Mouse (Mus musculus) hindbrain, embryonic 16.5 days (tissue): ENCODE measurements around the gene Ap5z1. TPM values are rescaled to one million over a fixed set of nuclear protein-coding genes. Genes with fewer than 3 reads are reported as not detected.

ENCODE experiments used
- ATAC-seq: fragments of 200-750 bp; cut with Nextera tagmentation; 2 replicates; pipeline ENCODE4 v1.8.0; 2017; ENCODE audit warnings: moderate TSS enrichment, moderate library complexity
- H3K27ac ChIP-seq: fragments of 300-500 bp; sonication (generic); 2 replicates; pipeline ENCODE4 v1.5.1; 2014; ENCODE audit warnings: low read depth, mild to moderate bottlenecking, control low read depth, low read length, moderate library complexity
- H3K27me3 ChIP-seq: fragments of 300-500 bp; sonication (generic); replicated peaks from 2 replicates; pipeline ENCODE4 v1.6.1; 2014; ENCODE audit warnings: low read length; ENCODE audit not compliant: control insufficient read depth, insufficient read depth
- H3K36me3 ChIP-seq: fragments of 300-500 bp; sonication (generic); 2 replicates; pipeline ENCODE4 v1.6.1; 2014; ENCODE audit warnings: mild to moderate bottlenecking, low read length, moderate library complexity, mixed read lengths; ENCODE audit not compliant: control insufficient read depth, insufficient read depth
- H3K4me1 ChIP-seq: fragments of 300-500 bp; sonication (generic); 2 replicates; pipeline ENCODE4 v1.6.1; 2014; ENCODE audit warnings: low read depth, low read length; ENCODE audit not compliant: control insufficient read depth, insufficient read depth
- H3K4me2 ChIP-seq: fragments of 300-500 bp; sonication (generic); 2 replicates; pipeline ENCODE4 v1.6.1; 2014; ENCODE audit warnings: mild to moderate bottlenecking, low read length, control low read depth, moderate library complexity
- H3K4me3 ChIP-seq: fragments of 300-500 bp; sonication (generic); 2 replicates; pipeline ENCODE4 v1.5.1; 2014; ENCODE audit warnings: mild to moderate bottlenecking, low read length, control low read depth, moderate library complexity
- H3K9ac ChIP-seq: fragments of 300-500 bp; sonication (generic); 2 replicates; pipeline ENCODE4 v1.6.1; 2014; ENCODE audit warnings: low read depth, mild to moderate bottlenecking, control low read depth, low read length, moderate library complexity
- H3K9me3 ChIP-seq: fragments of 300-500 bp; sonication (generic); 2 replicates; pipeline ENCODE4 v1.6.1; 2014; ENCODE audit warnings: mild to moderate bottlenecking, low read length, moderate library complexity; ENCODE audit not compliant: control insufficient read depth
- WGBS: fragments of 180-500 bp; shearing (Covaris S2); extraction: QIAGEN DNeasy Blood & Tissue Kit; methylation state at CpG from one replicate; pipeline ENCODE4 v1.1.7; 2014; 5-methylcytosine and 5-hydroxymethylcytosine counted together
- polyA plus RNA-seq: library from polyadenylated mRNA; unstranded; fragments of >200 nt; fragmentation: Nextera tagmentation; extraction: Ambion mirVana; gene quantifications from 2 replicates; pipeline ENCODE4 v1.2.1, GENCODE M21; 2015

Gene Ap5z1
- polyA plus RNA-seq, 1 experiment from 2014 or later: 12.3 TPM

DNA sequence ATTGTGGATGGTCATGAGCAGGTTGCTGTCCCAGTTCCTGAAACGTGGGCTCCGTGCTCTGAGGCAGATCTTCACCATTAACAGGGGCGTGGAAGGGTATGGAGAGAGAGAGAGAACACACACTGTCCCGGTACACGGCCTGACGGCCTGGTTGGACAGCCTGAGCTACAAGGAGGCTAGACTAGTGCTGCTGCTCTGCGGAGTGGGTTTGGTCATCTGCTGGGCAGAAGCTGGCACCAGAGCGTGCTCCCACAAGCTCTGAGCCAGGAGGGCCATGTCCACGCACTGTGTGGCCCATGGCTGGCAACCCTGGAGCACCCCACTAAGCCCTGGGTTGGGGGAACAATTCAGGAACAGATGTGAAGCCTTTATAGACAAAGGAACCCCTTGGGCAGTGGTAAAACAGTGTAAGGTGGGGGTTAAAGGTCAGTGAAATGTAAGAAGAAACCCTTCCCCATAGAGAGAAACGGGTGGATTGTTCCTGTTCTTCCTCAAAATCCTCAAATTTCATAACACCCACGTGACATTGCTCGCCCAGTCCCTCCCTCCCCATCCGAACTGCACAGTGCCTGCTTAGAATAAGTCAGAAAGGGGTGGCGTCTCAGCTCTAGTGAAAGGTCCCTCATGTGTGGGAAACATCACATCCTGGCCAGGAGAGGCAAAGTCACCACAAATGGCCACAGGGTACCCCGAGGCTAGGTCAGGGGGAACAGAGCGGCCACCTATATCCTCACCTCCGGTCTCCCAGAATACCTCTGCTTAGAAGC, 4.8 kb upstream of the Ap5z1 start:
- no peak overlapping the region for H3K4me2 ChIP-seq
- no peaks in the 10 kb centered on the region for H3K9me3 ChIP-seq
- WGBS: 90% methylated on average over 17 of the region's 17 CpGs
- no peak for ATAC-seq
- H3K36me3 ChIP-seq: peaks cover 29% of the 10 kb centered on the region
- H3K9ac ChIP-seq: no peak overlapping the region
- H3K27me3 ChIP-seq: no peaks in the 10 kb centered on the region
- peaks cover 6% of the 10 kb centered on the region for H3K4me1 ChIP-seq
- H3K27ac ChIP-seq: 0 out of 2 replicates have a peak overlapping the region, but pooled peaks have one; percentile 44
- no peak overlapping the region for H3K4me3 ChIP-seq

DNA sequence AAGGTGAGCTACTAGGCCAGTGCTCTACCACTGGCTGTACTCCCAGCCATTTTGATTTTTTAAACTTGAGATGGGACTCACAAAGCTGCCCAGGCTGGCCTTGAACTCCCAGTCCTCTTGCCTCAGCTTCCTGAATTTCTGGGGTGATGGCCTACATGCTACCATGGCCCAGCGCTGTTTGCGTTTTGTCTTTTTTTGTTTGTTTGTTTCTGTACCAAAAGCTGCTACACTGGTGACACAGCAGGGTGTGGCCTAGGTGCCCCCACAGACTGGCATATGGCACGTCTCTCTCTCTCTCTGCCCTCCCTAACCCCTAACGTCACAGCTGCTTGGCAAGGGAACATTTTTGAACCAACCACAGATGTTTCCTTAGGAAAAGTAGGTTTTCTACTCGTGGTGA, 3.9 kb upstream of the Ap5z1 start:
- Histone ChIP-seq H3K4me2 (no peak overlapping the region), H3K9me3 (no peaks in the 10 kb centered on the region), H3K27me3 (no peaks in the 10 kb centered on the region), H3K36me3 (peaks cover 24% of the 10 kb centered on the region), H3K4me1 (peaks cover 12% of the 10 kb centered on the region), H3K9ac (no peak overlapping the region), H3K4me3 (no peak overlapping the region), H3K27ac (no peak overlapping the region)
- WGBS: 65% methylated on average over 5 of the region's 5 CpGs
- no peak for ATAC-seq

DNA sequence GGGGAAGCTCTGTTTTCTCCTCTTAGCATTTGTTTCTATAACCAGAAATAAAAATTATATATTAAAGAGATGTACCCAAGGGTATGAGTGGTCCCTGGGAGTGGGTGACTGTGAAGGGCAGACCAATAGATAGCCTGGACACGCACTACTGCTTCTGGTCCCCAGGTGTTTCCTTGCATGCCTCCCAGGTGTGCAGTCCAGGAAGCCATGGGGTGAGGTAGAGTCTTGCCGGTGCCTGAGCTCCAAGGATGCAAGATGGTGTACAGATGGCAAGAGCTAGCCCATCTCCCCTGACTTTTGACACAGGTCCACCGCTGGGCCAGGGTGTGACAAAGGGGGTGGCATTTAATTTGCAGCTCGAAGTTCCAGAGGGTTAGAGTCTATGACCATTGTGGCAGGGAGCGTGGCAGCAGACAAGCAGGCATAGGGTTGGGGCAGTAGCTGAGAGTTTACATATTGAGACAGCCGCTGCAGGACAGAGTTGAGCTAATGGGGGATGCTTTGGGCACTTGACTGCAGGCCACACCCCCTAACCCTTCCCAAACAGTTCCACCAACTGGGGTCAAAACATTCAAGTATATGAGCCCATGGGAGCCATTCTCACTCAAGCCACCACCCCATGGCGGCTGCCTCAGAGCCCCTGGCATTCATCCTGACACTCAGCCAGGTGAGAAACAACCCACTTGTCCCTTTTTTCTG, 1.7 kb upstream of the Ap5z1 start:
- Histone ChIP-seq H3K4me2 (no peak overlapping the region), H3K9ac (no peak overlapping the region), H3K27me3 (no peaks in the 10 kb centered on the region), H3K4me3 (no peak overlapping the region), H3K9me3 (no peaks in the 10 kb centered on the region), H3K4me1 (peaks cover 14% of the 10 kb centered on the region), H3K27ac (no peak overlapping the region), H3K36me3 (peaks cover 11% of the 10 kb centered on the region)
- ATAC-seq: no peak
- WGBS: 97% methylated on average over 7 of the region's 7 CpGs

DNA sequence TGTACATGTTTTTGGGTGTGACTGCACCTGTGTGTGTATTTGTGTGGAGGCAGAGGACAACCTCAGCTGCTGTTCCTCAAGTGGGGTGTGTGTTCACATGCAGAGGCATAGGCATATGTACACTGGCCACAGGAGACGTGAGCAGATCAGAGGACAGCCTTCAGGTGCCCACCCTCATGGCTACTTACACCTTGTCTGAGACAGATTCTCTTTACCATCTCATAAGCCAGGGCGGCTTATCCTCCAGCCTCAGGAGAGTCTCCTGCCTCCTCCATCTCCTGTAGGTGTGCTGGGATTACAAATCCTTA, 1.1 kb upstream of the Ap5z1 start:
- H3K27ac ChIP-seq: no peak overlapping the region
- no peak overlapping the region for H3K9ac ChIP-seq
- H3K4me1 ChIP-seq: peaks cover 14% of the 10 kb centered on the region
- no peak overlapping the region for H3K4me3 ChIP-seq
- no peak overlapping the region for H3K4me2 ChIP-seq
- no peaks in the 10 kb centered on the region for H3K27me3 ChIP-seq
- H3K9me3 ChIP-seq: no peaks in the 10 kb centered on the region
- 89% methylated on average over 2 of the region's 2 CpGs for WGBS
- H3K36me3 ChIP-seq: peaks cover 9% of the 10 kb centered on the region
- no peak for ATAC-seq

DNA sequence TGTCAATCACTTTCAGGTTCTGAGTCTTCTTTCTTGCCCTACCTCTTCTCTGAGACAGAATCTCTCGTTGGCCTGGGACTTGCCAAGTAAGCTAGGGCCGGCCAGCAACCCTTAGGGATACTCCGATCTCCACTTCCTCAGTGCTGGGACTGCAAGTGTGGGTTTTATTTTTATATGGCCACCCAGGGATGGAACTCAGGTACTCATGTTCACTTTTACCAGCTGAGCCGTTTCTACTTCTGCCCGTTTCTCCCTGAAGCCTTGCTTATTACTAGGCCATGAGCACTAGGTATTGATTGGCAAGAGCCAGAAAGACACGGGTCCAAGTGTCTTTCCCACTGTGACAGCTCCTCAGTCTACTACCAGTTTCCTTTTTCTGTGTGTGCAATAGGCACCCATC, 733 bp upstream of the Ap5z1 start:
- H3K9me3 ChIP-seq: no peaks in the 10 kb centered on the region
- H3K36me3 ChIP-seq: peaks cover 10% of the 10 kb centered on the region
- peak overlapping the region; percentile 90 for H3K27ac ChIP-seq
- ATAC-seq: no peak
- 85% methylated on average over 6 of the region's 6 CpGs for WGBS
- no peaks in the 10 kb centered on the region for H3K27me3 ChIP-seq
- peaks cover 14% of the 10 kb centered on the region for H3K4me1 ChIP-seq
- H3K4me2 ChIP-seq: peak overlapping the region; percentile 92
- H3K4me3 ChIP-seq: peak overlapping the region; percentile 85
- H3K9ac ChIP-seq: peak overlapping the region; percentile 70; the same call in 1 of the 2 replicates

DNA sequence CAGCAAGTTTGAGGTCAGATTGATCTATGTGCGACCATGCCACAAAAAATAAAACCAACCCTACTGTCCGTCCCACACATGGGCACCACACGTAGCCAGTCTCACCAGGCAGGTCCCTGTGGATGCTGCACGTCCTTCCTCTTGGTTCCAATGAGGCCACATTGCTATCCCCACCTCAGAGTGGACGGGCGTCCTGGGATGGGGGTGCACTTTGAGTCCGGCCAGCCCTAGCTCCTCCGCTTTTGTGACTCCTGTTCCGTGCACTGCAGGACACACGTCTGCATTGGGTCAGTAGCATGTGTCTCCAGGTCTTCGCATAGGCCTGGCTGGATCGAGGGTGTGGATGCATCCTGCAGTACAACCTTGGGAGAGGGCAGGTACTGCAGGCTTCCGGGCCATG, 4.6 kb downstream of the Ap5z1 start:
- no peak for ATAC-seq
- no peak overlapping the region for H3K4me3 ChIP-seq
- no peaks in the 10 kb centered on the region for H3K27me3 ChIP-seq
- no peak overlapping the region for H3K27ac ChIP-seq
- H3K9me3 ChIP-seq: no peaks in the 10 kb centered on the region
- peaks cover 11% of the 10 kb centered on the region for H3K36me3 ChIP-seq
- no peak overlapping the region for H3K4me2 ChIP-seq
- H3K9ac ChIP-seq: no peak overlapping the region
- 94% methylated on average over 13 of the region's 13 CpGs for WGBS
- peaks cover 9% of the 10 kb centered on the region for H3K4me1 ChIP-seq

DNA sequence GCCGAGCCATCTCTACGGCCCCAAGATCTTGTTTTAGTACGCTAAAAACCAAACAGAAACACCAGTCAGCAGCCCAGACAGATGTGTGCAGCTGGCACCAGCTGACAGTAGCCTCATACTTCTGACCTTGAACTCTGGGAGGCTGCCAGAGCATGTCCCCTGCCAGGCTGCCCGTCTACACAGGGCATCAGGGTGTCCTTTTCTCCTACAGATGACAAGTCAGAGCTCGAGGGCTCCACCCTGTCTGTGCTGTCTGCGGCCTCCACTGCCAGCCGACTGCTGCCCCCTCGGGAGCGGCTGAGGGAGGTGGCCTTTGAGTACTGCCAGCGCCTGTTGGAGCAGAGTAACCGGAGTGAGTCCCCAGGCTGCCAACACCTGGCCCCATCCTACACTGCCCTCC, 6.1 kb downstream of the Ap5z1 start:
- Histone ChIP-seq H3K27ac (no peak overlapping the region), H3K36me3 (peaks cover 11% of the 10 kb centered on the region), H3K4me2 (no peak overlapping the region), H3K9ac (no peak overlapping the region), H3K4me3 (no peak overlapping the region), H3K27me3 (no peaks in the 10 kb centered on the region), H3K4me1 (peaks cover 6% of the 10 kb centered on the region), H3K9me3 (no peaks in the 10 kb centered on the region)
- no peak for ATAC-seq
- 92% methylated on average over 11 of the region's 11 CpGs for WGBS

DNA sequence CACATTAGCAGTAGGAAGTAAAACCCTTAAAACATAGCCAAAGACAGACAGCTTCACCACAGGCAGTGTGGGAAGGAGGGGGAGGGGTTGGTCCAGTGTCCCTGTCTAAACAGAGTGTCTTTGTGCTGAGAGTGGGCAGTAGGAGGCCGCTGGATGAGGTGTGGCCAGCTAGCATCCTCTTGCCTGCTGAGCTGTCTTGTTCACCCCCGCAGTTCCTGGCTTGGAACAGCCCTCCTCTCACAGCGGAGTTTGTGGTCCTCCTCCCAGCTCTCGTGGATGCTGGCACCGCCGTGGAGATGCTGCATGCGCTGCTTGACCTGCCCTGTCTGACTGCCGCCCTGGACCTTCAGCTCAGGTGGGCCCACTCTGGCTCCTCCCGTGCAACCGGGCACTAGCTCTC, 10.0 kb downstream of the Ap5z1 start:
- Histone ChIP-seq H3K9ac (no peak overlapping the region), H3K9me3 (no peaks in the 10 kb centered on the region), H3K4me3 (no peak overlapping the region), H3K4me2 (no peak overlapping the region), H3K4me1 (peaks cover 4% of the 10 kb centered on the region; the same call in 1 of the 2 replicates), H3K27ac (no peak overlapping the region), H3K27me3 (no peaks in the 10 kb centered on the region), H3K36me3 (peaks cover 7% of the 10 kb centered on the region)
- 47% methylated on average over 10 of the region's 10 CpGs for WGBS
- ATAC-seq: peak; percentile 66

DNA sequence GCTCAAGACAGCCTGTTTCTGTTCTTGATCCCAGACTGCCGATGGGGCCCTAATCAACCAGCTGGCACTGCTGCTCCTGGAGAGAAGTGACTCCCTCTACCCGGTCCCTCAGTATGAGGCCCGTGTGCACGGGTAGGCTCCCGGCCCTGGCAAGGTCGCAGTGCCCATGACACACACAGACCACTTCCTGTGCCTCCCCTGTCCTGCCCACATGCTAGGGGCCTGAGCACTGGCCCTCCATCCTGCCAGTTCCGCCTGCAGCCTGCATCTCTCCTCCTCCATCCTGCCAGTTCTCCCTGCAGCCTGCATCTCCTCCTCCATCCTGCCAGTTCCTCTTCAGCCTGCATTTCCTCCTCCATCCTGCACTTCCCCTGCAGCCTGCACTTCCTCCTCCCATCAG, 11.9 kb downstream of the Ap5z1 start:
- 89% methylated on average over 7 of the region's 7 CpGs for WGBS
- H3K4me3 ChIP-seq: no peak overlapping the region

More for the DNA sequence above, 11.9 kb downstream of the Ap5z1 start:
- no peaks in the 10 kb centered on the region for H3K9me3 ChIP-seq
- peaks cover 7% of the 10 kb centered on the region for H3K4me1 ChIP-seq
- no peak overlapping the region for H3K4me2 ChIP-seq
- H3K9ac ChIP-seq: no peak overlapping the region
- no peak overlapping the region for H3K27ac ChIP-seq
- no peaks in the 10 kb centered on the region for H3K27me3 ChIP-seq
- ATAC-seq: no peak
- H3K36me3 ChIP-seq: no peaks in the 10 kb centered on the region
